Mouse (Mus musculus): ENCODE results near the gene Parp9.

- TF ChIP-seq CTCF (IDR thresholded peaks at IDR 0.05; ENCODE audit: low read depth, low read length) (no peak), POLR2A (IDR thresholded peaks at IDR 0.05; ENCODE audit: extremely low read depth, insufficient read depth, low read length) (no peak)
Observed at GRCm38 (mm10) chr16:35933181-35933580, 5.1 kb upstream of the Parp9 start.
